8 mouse cellular contexts compared by ENCODE assay signal in genomic region chr7:108993230-108993629, GRCm38 (mm10). TPM values are rescaled to one million over a fixed set of nuclear protein-coding genes. Genes with fewer than 3 reads are reported as not detected.
DNase-seq lines count a peak whose midpoint lies in the region.

No protein-coding gene starts in this region.

- DNase-seq in adrenal gland, adult 2 months = peak; percentile 63
- no peak for DNase-seq in adrenal gland, postnatal 4 days (ENCODE audit: low spot score in 2 of 2)
- peak; percentile 24 for DNase-seq in urinary bladder, postnatal 14 days (ENCODE audit: low spot score)
- DNase-seq in urinary bladder, postnatal 4 days (ENCODE audit: low spot score in 2 of 2) = no peak
- DNase-seq in kidney, postnatal 14 days = peak; percentile 20
- DNase-seq in MN1 (ENCODE audit: low spot score) = no peak
- no peak for DNase-seq in cerebellum, adult 11 months
- DNase-seq in testis, postnatal 10 days (ENCODE audit: low spot score) = no peak

RNA-seq across cellular contexts. Expression of gene Tub, which starts 43.1 kb away (rescaled TPM):
- total RNA-seq in adrenal gland, adult 2 months (2021) = 10 to 100 TPM; 25.9 to 41.5 TPM
- 13.1 and 26.2 TPM in 2 replicates for polyA plus RNA-seq in adrenal gland, adult 2 months (2012; rRNA removed)
- 10 to 100 TPM; 44.9 to 48.1 TPM for total RNA-seq in adrenal gland, postnatal 4 days (2021)

RNA-seq across cellular contexts. Expression of gene Eif3f, which starts 59.0 kb away (rescaled TPM):
- total RNA-seq in adrenal gland, adult 2 months (2021) = 100 to 1,000 TPM; 118 to 158 TPM
- 634 and 641 TPM in 2 replicates for polyA plus RNA-seq in adrenal gland, adult 2 months (2012; rRNA removed)
- 100 to 1,000 TPM; 246 to 249 TPM for total RNA-seq in adrenal gland, postnatal 4 days (2021)

Comparison
In these comparisons a context has a peak if more than half of its experiments do, and no peak if none do; other contexts are left out.
1. DNase-seq: peak in adrenal gland, adult 2 months (single experiment), urinary bladder, postnatal 14 days (single experiment) and kidney, postnatal 14 days (single experiment); none in adrenal gland, postnatal 4 days (0 of 2), urinary bladder, postnatal 4 days (0 of 2), MN1 (single experiment), cerebellum, adult 11 months (single experiment) and testis, postnatal 10 days (single experiment).